Mouse (Mus musculus) cerebellum, postnatal 10 days (tissue): ENCODE data around the gene Frzb.
"Not testable (repeated sequence)": the region's sequence is repeated elsewhere in the genome, so short reads cannot be mapped to it uniquely, and the experiment has no call there.

Experiments used
- DNase-seq, 2 experiments: peaks; one replicate each; pipeline ENCODE4 v3.0.0; 2021; ENCODE audit warnings: mixed read lengths in 2 of 2

Gene Frzb

GRCm38 (mm10) chr2:80447291-80447791 lies at the start of gene Frzb:
TSS of gene Frzb (minus strand) at chr2:80447625.
- peak; percentile 83 to 88 for DNase-seq

DNA sequence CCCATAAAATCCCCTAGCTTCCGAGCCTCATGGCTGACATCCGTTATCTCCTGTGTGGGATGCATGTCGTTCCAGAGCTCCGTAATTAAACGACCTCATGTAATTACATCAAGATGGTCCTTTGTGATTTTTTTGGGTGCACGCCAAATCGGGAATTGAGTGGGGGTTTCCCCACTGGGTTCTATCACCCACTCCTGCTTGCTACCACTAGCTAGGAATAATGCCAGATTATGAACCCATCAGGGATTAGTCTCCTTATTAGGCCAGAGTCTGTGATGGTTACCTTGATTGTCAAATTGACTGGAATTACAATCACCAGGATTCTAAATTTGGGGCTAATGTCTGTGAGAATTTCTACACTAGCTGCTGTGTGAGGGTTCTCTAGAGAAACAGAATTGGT lies 47.9 kb upstream of the Frzb start:
- not testable (repeated sequence) for DNase-seq

- DNase-seq: peak in 1 of 2 experiments; percentile 14
Measured at GRCm38 (mm10) chr2:80486851-80487250, 39.4 kb upstream of the Frzb start.

DNA sequence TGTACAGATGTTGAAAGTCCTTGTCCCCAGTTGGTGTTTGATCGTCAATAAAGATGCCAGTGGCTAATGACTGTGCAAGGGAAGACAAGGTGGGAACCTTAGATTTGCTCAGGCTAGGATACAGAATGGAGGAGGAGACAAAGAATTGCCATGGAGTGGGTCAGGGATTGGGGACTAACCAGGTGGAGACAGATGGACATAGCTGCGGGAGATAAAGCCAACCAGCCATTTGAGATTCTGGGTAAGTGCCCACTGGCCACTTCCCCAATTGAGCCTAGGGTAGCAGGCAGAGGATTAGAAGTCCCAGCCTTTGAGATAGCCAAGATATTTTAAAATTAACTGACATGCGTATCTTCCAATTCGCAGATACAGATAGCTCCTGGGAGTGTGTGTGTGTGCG lies 37.5 kb upstream of the Frzb start:
- peak; percentile 84 to 91 for DNase-seq

- no peak for DNase-seq
Measured at GRCm38 (mm10) chr2:80475831-80476230, 28.4 kb upstream of the Frzb start.

GRCm38 (mm10) chr2:80474247-80474796 lies 26.9 kb upstream of the Frzb start:
- DNase-seq: no peak

DNA sequence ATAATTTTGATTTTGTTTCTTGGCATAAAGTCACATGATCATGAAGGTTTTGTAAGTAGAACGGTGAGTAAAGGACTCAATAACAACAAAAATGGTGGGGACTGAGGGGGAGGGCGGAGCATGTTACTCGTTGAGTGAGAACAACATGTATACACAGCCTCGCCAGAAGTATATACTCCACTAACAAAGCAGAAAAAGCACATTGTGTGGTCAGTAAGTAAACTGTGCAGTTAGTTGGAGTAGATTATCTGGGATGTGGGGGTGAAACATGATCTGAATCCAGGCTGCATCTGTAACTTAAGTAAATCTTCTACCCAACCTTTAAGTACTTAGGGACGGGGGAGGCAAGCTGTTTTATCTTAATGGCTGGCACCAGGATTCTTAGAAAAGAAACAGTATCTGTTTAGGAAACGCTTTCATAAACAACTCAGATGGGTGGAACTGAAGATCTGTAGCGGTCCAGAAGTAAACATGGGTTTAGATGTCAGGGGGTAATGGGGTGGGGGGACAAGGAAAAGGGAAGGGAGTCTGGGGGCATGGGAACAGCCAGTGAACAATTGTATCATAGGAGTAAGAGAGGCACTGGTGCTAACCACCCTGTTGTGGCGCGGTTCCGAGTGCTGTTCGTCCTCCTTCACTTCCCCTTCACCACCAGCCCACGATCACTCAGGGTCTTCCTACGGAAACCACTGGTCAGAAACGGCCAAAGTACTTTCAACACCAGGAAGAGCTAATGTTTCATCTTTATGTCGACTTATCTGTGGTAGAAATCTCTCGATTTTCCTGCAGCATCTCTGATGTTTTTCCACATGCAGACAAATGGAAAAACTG lies 18.8 kb upstream of the Frzb start:
- DNase-seq: no peak

GRCm38 (mm10) chr2:80461827-80462226 lies 14.4 kb upstream of the Frzb start:
- no peak for DNase-seq

GRCm38 (mm10) chr2:80448231-80448630 lies 806 bp upstream of the Frzb start:
- DNase-seq: peak; percentile 58 to 68

GRCm38 (mm10) chr2:80446308-80447151 lies 895 bp downstream of the Frzb start:
- DNase-seq: peak; percentile 63 to 67

- no peak for DNase-seq
Measured at GRCm38 (mm10) chr2:80445926-80446307, 1.5 kb downstream of the Frzb start.

GRCm38 (mm10) chr2:80445491-80445890 lies 1.9 kb downstream of the Frzb start:
- DNase-seq: no peak

DNA sequence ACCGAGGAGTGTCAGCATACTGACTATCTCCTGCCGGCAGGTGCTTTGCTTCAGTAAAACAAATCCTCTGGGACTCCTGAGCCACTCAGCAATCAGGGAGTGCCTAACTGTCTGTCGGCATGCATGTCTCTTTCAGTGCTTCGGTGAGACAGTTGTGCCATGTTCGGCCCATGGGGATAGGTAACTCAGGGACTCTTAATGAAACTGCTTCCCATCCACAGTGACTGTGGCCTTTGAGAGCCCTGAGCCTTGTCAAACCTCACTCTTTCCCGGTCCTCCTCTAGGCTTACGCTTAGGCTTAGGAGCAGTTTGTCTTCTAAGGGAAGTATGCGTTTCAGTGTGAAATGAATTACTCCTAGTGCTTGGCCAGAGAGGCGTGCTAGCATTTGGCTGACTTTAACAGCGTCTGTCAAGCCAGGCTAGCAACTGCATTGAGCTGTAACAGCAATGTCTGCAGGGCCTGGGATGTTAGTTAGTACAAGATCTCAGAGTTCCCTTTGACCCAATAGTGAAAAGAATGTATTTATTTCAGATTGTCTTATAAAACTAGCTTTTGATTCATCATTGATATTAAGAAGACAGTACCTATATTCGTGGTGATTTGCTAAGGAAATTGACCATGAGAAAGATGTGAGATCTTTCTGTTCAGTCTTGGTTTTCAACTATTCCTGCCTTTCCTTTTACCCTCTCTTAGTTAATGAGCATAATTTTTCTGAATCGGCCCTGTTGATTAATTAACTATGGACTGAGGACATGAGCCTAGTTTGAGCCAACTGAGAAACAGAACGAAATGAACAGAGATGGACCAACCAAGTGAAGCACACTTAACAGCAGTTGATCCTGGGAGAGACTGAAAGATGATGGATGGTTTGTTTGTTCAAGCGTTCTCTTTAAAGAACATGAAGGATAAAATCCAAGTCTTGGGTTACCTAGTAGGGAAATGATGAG lies 2.7 kb downstream of the Frzb start:
- peak; percentile 15 to 19 for DNase-seq

DNA sequence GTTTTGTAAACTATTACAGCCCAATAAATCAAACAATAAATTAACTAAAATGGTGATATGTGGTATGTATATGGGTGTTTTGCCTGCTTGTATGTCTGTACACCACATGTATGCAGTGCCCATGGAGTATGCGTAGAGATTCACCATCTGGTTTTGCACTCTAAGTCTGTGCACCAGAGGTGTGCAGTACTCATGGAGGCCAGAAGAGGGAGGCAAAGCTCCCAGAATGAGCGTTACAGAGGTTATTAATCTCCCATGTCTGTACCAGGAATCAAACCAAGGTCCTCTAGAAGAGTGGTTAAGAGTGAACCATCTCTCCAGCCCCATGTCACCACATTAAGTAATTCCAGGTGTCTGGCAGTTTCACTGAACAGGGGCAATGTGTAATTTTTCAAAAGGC lies 3.5 kb downstream of the Frzb start:
- peak; percentile 16 to 38 for DNase-seq

- no peak for DNase-seq
Measured at GRCm38 (mm10) chr2:80441386-80441785, 6.0 kb downstream of the Frzb start.

DNA sequence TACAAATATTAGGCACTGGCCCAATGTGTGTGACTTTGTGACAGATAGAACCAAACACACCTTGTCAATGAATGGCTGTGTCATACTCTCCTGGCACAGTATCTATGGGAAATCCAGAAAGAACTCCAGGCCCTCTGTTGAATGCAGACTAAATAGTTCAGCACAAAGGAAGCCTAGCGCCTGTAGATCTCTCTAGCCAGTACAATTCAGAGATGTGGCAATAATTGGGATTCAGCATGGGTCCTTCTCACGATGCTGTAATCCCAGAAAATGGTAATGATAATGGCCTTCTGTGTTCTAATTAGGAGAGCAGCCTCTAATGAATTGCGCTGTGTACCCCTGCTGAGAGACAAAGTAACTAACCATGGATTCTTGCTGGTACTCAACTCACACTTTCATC lies 8.6 kb downstream of the Frzb start:
- DNase-seq: no peak

GRCm38 (mm10) chr2:80437401-80437800 lies 10.0 kb downstream of the Frzb start:
- no peak for DNase-seq

GRCm38 (mm10) chr2:80434783-80435572 lies 12.4 kb downstream of the Frzb start:
- no peak for DNase-seq

DNA sequence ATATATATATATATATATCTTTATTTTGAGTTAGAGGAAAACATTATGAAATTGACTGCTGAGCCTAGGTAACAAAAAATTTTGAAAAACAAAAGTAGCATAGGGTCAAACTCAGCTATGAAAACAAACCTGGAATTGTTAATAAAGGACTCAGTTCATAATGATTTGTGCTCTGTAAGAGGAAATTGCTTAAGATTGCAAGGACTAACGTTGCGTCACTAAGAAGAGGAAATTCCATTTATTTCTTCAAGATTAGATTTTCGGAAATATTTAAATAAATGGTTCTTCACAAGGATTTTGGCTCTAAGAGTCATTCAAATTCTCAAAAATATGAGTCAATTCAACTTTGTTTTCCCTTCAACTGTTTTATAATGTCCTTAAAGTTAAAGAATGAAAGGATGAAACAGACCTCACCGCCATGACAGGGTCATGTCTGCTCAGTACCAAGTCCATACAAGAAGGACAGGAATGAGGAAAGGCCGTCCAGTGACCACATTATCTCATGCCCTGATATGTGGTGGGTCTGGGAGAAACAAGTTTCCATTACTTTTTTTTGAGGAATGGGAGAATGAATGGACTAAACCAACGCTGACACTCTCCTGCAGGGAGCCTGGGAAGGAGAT lies 14.1 kb downstream of the Frzb start:
- no peak for DNase-seq

- no peak for DNase-seq
Measured at GRCm38 (mm10) chr2:80430357-80431053, 16.9 kb downstream of the Frzb start.
